Mouse (Mus musculus) c-Kit-positive CD71-positive TER-119-negative erythroid progenitor cells, embryonic 14.5 days (primary cell): ENCODE measurements around the gene Pigz.

ENCODE experiments used
- DNase-seq: peaks from one replicate; pipeline ENCODE4 v3.0.0-alpha.2; 2013; ENCODE audit warnings: low read depth

Gene Pigz

DNA sequence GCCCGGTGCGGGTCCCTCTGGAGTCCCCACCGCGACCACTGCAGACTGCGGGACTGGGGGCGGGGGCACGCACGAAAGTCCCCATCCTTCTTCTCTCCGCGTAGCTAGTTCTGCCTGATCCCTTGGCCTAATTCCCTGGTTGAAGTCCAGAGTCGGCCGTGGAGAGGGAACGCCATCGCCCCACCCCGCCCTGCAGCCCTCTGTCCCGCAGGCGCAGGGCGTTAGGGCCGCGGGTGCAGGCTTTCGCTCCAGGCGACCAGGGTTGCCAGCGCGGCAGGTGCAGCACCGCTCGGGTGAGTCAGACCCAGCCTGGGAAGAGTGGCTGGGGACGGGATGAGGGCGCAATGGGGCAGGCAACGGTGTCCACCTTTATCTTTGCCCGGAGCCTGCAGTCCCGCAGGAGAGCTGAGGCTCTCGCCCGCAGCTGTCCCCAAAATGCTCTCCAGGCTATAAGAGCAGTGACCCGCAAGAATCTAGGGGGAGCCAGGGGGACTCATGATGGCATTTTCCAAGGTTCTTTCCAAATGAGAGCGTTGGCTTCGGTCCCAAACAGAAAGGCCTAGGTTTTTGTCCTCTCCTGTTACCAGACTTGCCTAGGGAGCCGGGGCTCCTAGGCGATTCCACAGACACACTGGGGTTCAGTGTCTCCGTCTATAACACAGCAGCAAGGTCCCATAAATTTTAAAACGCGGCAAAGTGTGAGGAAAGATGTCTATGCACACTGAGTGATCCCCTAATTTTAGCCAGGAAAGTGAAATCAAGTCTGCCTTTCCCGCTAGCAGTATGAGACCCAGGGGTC, at the start of gene Pigz:
Pigz (plus strand) TSS at position 101 of the 799 bp plus-strand sequence.
- DNase-seq = no peak

DNA sequence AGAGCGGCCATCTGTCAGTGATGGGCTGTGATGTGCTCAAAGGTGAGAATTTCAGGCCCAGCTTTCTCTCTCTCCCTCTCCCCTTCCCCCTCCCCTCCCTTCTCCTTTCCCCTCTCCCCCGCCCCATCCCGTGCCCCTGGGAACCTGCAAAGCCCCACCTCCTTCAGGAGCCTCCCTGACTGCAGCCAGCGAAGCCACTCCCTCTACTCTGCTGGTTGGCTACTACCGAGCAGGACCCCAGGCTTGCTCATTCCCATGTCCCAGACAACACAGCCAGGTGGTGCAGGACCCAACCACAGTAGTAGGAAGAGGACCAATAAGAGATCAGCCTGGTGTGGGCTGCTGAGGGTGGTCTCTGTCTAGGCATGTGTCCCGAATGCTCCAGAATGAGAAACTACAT, 49.7 kb upstream of the Pigz start:
- DNase-seq = no peak

DNA sequence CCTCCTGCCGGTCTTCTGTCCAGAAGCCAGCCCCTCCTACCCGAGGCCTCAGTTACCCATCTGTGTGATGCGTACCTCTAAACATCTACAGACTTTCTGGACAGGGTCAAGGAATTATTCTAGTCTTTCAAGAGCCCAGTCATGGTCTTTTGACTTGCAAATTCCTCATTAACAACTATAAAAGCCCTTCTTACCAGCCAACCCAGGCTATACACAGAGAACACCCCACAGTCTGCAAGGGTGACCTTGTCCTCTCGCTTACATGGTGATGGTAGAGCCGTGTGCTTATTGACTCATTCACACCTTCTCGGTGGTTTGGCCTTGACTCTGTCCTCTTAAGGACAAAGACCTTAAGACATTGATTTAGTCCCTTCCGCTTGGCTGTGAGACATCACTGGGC, 42.7 kb upstream of the Pigz start:
- no peak for DNase-seq

DNA sequence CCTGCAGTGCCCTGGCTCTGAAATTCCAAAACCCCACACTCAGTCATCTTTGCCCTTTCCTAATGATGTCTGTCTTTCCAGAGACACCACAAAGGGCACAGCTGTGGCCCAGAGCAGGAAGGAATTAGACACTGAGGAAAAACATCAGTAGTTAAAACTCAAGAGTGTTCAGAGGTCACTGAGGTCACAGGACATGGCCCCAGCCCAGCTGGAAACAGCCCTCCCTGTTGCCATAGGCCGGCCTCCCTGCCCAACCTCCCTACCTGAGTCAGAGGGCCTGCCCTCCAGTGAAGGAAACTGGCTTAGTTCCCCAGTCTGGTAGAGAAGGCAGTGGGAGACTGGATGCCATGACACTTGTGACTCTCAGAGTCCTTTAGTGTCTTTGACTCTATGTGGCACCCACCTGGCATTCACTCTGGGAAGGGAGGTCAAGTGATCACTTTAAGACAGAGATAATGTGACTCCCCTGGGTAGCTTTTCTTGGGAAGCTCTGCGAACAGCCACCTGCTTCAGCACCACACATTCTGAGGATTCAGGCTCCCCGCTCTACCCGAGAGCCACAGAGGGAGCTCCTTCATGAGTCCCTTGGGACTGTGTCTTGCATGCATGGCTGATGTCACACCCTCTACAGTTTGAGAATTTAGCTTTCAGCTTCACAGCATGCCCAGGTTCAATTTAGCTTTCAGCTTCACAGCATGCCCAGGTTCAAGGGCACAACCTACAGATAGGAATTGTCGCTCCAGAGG, 40.1 kb upstream of the Pigz start:
- DNase-seq = no peak

DNA sequence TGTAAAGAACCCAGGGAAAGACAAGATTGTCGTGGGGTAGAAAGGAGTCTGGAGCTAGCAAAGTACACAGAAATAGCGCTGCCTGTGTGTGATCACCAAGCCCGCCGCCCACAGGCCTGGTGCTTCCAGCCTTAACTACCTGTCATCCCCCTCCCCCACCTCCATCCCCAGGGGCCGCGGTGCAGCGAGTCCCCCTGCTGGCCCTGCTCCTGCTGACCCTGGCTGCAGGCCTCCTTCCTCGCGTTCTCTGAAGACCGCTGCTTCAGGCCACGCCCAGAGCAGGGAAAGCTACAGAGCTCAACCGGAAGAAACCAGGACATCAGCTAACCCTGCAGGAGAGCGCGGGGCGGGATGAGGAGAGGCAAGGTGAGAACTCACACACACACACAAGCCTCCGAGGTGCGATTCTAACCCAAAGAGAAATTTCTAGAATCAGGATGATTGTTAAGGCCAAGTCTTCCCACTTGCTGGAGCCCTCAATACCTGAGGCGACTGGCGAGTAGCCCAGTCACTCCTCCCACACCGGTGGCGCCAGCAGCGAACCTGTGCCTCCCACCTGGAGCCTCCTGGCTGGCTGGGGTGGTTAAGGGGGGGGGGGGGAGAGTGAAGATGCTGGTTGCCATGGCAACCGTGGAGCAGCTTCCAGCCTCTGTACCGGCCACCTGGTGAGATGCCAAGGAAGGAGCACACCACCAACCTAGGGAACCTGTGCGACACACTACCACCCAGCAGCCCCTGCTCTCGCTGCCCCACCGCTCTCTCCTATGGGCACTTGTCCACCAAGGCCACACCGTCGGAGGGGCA, 36.5 kb upstream of the Pigz start:
- DNase-seq = no peak

DNA sequence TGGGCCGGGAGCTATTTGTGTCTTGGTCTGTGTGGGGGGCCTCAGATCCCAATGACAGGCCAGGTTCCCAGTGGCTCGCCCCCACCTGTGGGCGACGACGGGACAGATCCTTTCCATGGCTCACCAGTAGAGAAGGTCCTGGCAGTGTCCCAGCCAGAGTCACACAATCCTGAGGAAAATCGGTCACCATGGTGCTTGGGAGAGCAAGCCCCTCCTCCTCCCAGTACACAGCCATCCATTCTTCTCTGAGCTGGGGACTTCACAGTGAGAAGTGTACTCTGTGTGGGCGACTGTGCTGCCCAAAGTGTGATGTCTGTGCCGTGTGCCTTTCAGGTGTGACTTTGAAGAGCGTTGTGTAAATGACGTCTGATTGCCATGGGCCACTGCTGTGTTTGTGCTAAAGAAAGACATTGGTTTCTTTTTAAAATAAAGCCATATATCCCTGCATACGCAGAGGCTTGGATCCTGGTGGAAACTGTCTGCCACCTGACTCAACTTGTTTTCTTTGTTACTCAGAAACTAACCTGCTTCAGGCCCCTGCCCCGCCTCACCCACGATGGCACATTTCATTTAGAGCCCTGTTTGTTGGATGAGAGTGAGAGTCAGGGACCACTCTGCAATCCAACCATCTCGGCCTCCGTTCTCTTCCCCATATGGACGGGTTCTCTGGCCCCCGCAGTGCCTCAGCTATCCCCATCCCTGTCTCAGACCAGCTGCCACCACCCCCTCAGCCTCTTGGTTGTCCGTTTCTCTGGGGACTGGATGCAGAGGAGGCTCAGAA, 34.9 kb upstream of the Pigz start:
- DNase-seq = no peak

DNA sequence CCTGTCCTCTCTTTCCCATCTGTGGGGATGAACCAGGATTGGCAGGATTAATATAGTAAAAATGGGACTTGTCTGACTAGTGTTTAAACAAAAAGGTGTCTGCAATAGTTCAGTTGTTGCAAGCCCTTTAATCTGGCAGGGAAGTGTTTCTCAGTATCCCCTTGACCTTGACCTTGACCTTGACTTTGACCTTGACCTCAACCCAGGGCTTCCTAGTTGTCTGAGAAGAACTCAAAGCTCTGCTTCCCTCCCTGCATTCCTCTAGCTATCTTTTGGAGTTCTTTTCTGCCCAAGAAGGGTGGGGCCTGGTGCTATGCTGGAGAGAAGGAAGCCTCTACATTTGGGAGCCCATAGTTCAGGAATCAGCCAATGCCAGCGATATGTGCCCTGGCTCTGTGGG, 31.8 kb upstream of the Pigz start:
- DNase-seq = no peak

DNA sequence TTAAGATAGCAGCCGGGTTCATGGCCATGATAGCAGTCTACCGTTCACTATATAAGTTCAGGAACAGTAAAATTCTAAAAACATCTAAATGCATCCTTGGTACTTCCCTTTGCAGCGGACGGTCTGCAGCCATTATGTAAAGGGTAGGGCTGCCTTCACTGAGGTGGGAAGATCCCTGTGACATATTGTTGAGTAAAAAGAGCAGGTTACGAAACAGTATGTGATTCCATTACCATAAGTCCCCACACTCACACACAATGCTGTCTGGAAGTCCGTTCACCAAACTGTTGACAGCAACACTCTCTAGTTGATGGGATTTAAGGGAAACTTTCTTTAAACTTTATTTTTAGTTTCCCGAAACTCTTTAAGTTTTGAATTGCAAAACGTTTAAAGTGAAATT, 30.4 kb upstream of the Pigz start:
- DNase-seq = no peak

DNA sequence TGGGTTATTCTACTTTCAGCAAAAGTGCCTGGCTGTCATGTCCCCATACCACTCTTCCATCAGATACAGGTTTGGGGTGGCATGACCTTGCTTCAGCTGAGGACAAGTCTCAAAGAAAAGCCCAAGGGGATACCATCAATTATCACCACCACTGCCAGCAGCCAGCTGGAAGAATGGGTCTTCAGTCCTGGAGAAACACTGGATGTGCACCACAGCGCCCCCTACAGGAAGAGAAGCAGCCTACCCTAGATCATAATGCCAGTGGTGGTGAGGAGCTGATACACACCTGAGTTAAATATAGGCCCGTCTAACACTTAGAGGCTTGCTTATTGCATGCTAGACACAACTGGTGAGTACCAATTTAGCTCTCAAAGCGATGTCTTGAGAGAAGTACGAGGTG, 28.3 kb upstream of the Pigz start:
- DNase-seq = peak; percentile 36

DNA sequence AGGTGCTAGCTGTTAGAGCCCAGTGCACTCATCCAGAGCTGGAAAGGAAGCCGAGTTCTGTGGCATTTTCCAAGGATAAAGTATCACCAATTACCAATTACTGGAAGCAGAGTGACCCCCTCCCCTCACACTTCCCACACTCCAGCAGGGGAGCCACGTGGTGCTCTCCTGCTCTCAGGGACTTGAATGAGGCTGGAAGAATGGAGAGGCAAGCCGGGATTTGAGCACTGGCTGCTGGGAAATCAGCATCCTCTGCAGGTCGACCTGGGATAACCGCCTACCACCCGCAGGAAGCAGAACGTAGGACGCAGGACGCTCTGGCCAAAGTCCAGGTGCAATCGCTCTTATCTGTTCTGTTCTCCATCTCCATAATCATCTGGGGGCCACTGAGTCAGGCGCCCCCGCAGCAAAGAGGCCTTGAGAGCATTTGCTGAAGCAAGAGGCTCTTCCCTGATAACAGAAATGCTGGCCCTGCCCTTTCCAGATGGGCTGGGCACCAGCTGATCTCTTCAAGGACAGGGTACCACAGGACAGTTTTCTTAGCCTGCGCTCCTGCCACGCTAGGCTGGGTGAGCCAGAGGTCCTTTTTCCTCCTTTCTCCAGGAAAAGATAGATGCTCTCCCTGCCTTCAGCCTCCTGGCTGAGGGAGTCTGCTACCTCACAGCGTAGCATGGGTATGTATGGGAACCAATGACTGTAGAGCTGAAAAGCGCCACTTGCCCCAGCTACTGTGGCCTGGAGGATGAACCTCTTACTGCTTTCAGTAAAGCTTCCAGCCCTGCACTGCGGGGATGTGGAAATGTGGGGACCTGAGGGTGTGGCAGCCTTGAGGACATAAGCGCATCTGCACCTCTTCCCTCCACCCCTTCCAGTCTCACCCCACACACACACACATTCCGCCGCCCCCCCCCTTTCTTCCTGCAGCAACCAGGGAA, 27.5 kb upstream of the Pigz start:
- no peak for DNase-seq

DNA sequence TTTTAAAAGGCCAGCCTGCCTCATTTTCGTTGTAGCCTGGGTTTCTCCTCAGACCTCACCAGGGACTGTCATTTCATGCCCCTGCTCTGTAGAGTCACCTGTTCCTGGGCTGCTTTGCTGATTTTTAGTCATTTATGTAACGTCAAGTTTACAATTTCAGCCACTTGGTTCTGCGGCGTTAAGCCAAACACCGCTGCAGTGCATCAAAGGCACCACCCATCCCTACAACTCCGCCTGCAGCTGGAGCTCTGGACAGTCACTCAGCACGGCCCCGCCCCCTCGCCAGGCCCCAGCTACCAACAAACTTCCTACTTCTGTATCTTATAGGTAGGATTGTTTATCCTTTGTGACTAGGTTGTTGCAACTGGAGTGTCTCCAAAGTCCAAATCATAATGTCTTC, 26.8 kb upstream of the Pigz start:
- DNase-seq = no peak

DNA sequence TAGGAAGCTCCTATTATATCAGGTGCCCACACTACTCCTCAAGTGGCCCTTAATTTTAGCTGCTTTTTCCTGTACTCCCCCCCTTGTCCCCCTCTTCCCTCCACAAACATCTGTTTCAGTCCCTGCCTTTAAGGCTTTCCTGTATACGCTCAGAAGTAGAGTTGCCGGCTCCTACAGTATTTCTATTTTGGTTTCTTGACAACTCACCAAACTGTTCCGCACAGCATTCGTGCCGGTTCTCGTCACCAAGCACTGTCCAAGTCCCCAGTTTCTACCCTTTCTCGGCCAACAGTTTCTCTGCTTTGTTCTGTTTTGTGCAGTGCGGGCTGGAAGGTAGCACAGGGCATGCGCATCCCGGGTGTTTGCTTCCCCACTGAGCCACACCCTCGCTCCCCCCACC, 24.7 kb upstream of the Pigz start:
- DNase-seq = no peak

DNA sequence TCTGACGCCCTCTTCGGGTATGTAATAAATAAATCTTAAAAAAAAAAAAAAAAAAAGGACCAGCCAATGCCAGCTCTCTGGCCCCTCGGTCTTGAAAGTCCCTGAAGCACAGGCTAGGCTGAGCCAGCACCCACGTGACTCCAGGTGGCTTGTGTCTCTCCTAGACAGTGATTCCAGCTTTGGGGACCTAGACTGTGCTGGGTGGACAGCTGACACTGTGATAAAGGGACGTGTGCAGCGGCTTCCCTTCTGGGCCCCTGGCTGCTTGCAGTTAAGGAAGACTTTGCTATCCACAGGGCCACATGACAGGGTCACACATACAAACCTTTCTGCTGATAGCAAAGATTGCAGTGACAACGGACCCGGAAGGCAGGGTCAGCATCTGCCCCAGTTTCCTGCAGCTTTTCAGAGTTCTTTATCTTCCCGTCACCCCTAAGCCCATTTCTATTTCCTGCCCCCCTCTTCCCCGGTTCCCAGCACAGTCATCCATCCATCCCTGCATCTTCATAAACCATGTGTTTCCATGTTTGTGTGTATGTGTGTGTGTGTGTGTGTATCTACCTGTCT, 23.3 kb upstream of the Pigz start:
- DNase-seq = no peak

DNA sequence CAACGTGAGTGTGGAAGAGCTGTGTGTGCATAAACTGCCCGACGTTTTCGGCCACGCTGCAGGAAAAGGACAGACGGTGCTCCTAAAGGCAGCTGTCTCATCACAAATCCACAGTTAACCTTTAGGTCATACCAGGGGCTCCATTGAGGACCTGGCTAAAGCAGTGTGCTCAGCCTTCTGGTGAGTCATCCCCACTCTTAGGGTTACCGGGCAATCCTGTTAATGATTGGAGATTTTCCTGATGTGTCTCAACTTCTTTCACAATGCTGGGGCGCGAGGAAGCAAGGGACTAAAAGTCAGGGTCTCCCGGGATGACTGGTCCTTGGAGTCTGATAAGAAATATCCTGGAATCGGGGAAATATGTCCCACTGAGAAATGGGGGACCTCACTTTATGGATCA, 15.9 kb upstream of the Pigz start:
- DNase-seq = no peak

DNA sequence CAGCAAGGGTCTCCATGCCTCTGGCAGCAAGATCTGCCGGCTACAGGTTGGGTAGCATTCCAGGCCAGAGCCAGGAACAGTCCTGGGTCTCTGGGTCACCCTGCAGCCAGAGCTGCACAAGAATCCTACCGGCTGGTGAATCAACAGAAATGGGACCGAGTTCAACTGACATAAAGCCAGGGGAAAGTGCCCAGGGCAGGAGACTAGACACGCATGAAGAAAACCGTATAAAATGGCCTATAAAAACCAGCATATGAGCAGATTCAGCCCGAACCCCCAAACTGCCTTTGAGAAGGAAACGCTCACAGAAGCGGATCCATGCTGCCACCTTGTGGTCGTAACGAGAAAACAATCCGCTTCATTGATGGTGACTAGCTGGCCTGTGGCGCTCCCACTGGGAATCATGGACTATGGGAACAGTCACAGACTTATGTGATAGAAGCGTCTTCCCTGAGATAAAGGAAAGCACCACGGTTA, 15.4 kb upstream of the Pigz start:
- DNase-seq = peak; percentile 61

DNA sequence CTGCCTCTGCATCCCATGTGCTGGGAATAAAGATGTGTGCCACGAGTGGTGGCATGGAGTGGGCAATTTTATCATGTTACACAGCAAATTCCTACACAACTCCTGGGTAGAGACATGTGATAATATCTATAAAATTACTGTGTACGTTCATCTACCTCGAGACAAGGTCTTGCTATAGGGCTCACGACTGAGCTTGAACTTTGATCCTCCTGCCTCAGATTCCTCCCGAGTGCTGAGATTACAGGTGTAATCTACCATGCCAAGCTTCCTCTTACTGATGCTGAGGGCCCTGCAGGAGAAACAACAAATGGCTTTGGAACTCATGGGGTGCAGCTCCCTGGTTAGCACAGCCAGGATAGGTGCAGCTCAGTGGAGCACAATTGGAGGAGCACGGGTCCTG, 9.3 kb upstream of the Pigz start:
- DNase-seq = no peak

DNA sequence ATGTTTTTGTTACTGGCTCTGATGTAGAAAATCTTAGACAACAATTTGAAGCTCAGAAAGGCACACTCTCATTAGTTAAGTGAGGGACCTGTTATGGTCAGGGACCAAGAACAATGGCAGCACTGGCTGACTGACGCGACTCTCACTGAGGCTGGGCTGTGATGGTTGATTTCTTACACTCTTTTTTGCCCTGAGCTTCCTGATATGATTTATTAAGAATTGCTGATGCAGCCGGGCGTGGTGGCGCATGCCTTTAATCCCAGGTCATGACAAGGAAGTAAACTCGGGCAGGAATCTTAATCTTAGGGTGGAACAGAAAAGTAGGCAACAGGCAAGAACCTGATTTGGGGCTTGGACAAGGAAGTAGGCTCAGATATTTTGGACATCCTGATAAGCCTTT, 7.6 kb upstream of the Pigz start:
- DNase-seq = no peak

DNA sequence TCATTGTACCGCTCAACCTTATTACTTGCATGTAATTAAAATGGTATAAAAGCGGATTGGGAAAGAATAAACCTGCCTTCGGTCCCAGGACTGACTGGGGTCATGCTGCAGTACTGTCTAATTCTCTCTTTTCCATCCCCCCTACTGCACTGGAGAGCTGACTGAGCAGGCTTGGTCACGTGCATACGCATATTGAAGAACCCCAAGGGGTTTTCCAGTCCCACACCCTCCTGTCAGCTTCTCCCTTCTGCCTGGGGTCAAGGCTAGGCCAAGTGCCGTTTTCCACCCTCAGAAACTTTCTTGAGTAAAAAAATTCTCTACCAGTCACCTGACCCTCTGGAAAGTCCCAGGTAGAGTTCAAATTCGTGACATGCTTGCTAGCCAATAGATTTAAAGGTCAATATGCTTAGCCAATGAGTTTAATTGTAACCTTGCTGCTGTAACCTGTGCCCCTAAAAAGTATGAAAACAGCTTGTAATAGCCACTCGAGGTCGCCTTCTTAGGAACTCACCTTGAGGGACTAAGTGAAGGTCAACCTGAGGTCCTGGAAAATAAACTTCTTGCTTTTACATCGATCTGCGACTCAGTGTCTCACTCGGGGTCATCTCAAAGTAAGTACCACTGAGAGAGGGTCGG, 7.0 kb upstream of the Pigz start:
- DNase-seq = no peak

DNA sequence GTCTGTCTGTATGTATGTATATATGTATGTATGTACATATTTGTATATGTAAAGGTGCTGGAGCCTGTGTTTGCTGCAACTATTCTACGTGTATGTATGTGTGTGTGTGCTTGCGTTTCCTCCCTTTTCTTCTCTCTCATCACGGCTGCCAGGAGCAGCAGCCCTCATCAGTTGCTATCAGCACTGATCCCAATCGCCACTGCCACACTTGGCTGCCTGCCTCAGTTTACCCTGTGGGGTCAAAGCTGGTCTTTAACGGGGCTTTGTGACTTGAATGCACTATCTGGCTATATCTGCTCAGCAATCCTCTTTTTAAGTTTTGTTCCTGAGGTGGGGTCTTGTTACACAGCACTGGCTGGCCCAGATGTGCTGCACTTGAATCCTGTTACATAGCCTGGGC, 6.2 kb upstream of the Pigz start:
- DNase-seq = no peak

DNA sequence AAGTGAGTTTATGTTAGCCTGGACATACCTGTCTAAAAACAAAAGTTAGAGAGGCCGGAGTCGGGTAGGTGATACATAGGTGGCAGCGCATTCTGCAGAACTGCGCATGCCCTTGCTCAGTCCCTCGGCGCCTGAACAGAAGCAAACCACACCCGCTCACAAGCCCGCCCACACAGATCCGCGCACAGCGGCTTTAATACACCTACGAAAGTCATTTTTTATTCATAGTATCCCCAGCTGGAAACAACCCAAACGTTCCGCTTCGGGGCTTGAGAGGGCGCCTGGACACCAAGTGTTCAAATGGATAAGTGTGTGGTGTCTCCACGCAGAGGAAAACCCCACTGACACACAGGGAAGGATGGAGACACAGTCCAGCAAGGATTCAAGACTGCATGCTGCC, 2.3 kb upstream of the Pigz start:
- no peak for DNase-seq
